Mouse (Mus musculus) ES-E14 (cell line): Measurements from ENCODE around the gene Prpf4b.
"Not testable (repeated sequence)": the region's sequence is repeated elsewhere in the genome, so short reads cannot be mapped to it uniquely, and the experiment has no call there.

Experiments
- CHD2 ChIP-seq: IDR thresholded peaks from 2 replicates; pipeline ENCODE4 v1.6.1; 2014; ENCODE audit warnings: mild to moderate bottlenecking, low read depth, low read length, inconsistent platforms
- MAFK ChIP-seq: IDR thresholded peaks from 2 replicates; pipeline ENCODE4 v1.6.1; 2014; ENCODE audit warnings: mild to moderate bottlenecking, low read depth, low read length, inconsistent platforms; ENCODE audit not compliant: insufficient read depth
- ZNF384 ChIP-seq: IDR thresholded peaks from 2 replicates; pipeline ENCODE4 v1.6.1; 2012; ENCODE audit warnings: low read depth, low read length, inconsistent platforms

DNA sequence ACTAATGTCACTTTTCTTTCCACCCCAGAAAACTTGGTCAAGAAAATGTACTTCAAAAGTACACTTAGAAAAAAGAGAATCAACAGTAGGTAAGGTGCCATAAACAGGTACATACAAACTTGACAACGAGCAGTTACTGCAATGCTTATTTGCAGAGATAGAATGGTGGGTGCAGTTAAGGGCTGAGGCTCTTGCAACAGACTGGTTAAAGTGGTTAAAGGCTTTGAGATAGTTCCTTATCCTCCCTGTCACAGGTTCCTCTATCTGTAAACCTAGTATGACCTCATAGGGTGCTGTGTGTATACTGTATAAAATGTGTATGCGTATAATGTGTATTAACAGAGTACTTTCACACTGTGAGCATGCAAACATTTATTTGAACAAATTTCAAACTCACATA, 76.3 kb downstream of the Prpf4b start:
- not testable (repeated sequence) for TF ChIP-seq MAFK, CHD2, ZNF384
